Mouse (Mus musculus): ENCODE results near the gene Mutyh. TPM values are rescaled to one million over a fixed set of nuclear protein-coding genes. Genes with fewer than 3 reads are reported as not detected.

Gene Mutyh
- polyA plus RNA-seq, 1 experiment: 9.2 TPM

- no peak overlapping the region for H3K4me3 ChIP-seq (ENCODE audit: insufficient read depth, low read length)
- TF ChIP-seq POLR2A (IDR thresholded peaks at IDR 0.05; ENCODE audit: low read depth, low read length): no peak
- no peak for TF ChIP-seq CTCF (IDR thresholded peaks at IDR 0.05; ENCODE audit: borderline replicate concordance, insufficient read depth, low read length)
- H3K4me1 ChIP-seq (ENCODE audit: control insufficient read depth, insufficient read depth, low read length): no peaks in the 10 kb centered on the region
- no peak overlapping the region for H3K27ac ChIP-seq (ENCODE audit: insufficient read depth, low read length)
Measured at GRCm38 (mm10) chr4:116786587-116786986, 20.9 kb upstream of the Mutyh start.

DNA sequence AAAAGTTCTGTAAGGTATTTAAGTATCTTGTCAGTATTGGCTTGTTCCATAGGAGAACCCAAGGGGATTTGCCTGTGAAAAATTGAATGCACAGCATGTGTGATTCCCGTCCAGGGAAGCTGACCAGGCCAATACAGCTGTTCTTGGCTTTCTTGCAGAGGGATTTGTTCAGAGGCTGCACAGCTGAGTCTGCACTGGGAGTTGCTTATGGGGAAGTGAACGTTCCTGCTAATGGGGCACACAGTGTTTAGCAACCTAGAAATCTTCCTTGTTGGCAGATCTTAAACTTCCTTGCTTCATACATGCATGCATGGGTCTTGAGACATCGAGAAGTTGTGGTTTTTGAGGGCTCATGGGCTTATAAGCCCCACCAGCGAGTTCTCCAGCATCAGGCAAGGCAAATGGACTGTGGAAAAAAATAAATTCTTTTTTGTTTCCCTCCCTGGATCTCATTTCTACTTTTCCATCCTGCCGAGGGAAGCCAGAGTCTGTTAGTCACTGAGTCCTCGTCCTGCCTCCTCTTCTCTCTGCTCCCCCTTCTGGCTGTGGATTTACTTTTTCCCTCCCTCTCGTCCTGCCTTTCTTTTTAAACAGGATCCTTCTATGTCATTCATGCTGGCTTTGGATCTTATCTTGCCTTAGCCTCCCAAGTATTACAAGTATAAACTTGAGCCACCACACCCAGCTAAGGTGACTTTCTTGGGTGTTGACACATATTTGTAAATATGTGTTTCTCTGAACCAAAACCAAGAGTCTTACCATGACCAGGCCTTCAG is 19.4 kb upstream of the Mutyh start:
- Histone ChIP-seq H3K4me3 (ENCODE audit: insufficient read depth, low read length) (no peak overlapping the region), H3K27ac (ENCODE audit: insufficient read depth, low read length) (peak overlapping the region; percentile 34; the same call in 1 of the 2 replicates), H3K4me1 (ENCODE audit: control insufficient read depth, insufficient read depth, low read length) (no peaks in the 10 kb centered on the region)
- no peak for TF ChIP-seq CTCF (IDR thresholded peaks at IDR 0.05; ENCODE audit: borderline replicate concordance, insufficient read depth, low read length)
- TF ChIP-seq POLR2A (IDR thresholded peaks at IDR 0.05; ENCODE audit: low read depth, low read length): no peak

- peak overlapping the region; percentile 34 for H3K27ac ChIP-seq (ENCODE audit: insufficient read depth, low read length)
- no peaks in the 10 kb centered on the region for H3K4me1 ChIP-seq (ENCODE audit: control insufficient read depth, insufficient read depth, low read length)
- H3K4me3 ChIP-seq (ENCODE audit: insufficient read depth, low read length): no peak overlapping the region
- TF ChIP-seq CTCF (IDR thresholded peaks at IDR 0.05; ENCODE audit: borderline replicate concordance, insufficient read depth, low read length): peak; percentile 27; the same call in 1 of the 2 replicates
- no peak for TF ChIP-seq POLR2A (IDR thresholded peaks at IDR 0.05; ENCODE audit: low read depth, low read length)
Measured at GRCm38 (mm10) chr4:116788956-116789355, 18.6 kb upstream of the Mutyh start.

DNA sequence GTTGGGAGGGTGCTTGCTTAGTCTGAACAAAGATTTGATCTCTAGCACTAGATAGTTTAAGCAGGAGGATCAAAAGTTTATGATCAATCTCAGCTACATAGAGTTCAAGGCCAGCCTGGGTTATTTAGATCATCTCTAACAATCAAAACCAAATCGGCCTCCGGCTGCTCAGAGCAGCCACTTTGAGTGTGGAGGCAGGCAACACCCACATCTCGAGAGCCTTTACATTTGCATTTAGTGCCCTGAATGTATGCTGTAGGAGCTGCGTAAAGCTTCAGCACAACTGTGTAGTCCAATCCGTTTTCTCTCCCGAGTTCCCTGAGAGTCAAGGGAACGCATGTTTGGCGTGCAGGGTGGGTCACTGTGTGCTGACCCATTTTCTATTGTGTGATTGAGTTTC is 15.1 kb upstream of the Mutyh start:
- H3K27ac ChIP-seq (ENCODE audit: insufficient read depth, low read length): no peak overlapping the region
- H3K4me1 ChIP-seq (ENCODE audit: control insufficient read depth, insufficient read depth, low read length): no peaks in the 10 kb centered on the region
- no peak overlapping the region for H3K4me3 ChIP-seq (ENCODE audit: insufficient read depth, low read length)
- TF ChIP-seq CTCF (IDR thresholded peaks at IDR 0.05; ENCODE audit: borderline replicate concordance, insufficient read depth, low read length) (no peak), POLR2A (IDR thresholded peaks at IDR 0.05; ENCODE audit: low read depth, low read length) (no peak)

DNA sequence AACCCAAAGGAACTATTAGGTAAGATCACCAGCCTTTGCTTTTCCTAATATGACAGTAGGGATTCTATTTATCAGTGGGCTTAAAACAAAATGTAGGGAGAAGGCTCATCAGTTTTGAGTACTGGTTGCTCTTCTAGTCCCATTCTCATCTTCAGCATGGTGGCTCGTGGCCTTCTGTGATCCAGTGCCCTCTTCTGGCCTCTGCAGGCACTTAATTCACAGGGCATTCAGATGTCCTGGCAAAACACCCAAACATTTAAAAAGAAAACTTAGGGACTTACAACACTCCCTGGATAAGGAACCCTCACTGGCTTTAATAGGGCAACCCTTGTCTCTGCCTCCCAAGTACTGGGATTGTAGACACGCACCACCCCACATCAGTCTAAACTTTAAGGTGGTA is 13.2 kb upstream of the Mutyh start:
- no peak overlapping the region for H3K27ac ChIP-seq (ENCODE audit: insufficient read depth, low read length)
- TF ChIP-seq POLR2A (IDR thresholded peaks at IDR 0.05; ENCODE audit: low read depth, low read length): no peak
- peak; percentile 30; the same call in 1 of the 2 replicates for TF ChIP-seq CTCF (IDR thresholded peaks at IDR 0.05; ENCODE audit: borderline replicate concordance, insufficient read depth, low read length)

DNA sequence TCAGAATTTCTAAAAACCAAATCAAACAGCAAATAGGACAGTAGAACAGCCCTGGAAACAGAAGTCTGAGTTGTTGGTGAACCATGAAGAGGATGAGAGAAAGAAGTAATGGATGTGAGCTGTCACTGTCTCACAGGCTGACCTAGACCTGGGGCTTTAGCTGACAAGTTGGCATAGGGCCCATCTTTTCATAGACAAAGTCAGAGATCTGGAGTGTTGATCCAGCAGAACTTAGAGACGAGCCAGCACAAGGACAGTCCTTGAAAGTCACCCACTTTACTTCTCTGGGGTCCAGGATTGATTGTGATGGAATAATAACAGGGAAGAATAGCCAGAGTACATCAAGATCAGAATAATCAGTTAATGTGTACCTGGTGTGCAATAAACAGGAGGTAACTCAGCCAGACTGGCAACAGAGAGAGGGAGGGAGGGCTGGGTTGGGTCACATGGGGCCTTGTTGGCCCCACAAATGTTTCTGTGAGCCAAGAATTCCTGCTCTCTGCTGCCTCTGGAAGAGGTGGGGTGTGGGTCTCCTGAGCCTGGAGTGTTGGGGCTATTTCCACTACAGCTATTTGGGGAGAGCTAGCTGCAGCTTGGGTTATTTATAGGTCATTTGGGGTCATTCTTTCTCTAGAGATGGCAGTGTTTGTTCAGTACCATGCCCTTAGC is 10.9 kb upstream of the Mutyh start:
- H3K27ac ChIP-seq (ENCODE audit: insufficient read depth, low read length): no peak overlapping the region
- H3K4me3 ChIP-seq (ENCODE audit: insufficient read depth, low read length): no peak overlapping the region
- H3K4me1 ChIP-seq (ENCODE audit: control insufficient read depth, insufficient read depth, low read length): no peaks in the 10 kb centered on the region
- TF ChIP-seq CTCF (IDR thresholded peaks at IDR 0.05; ENCODE audit: borderline replicate concordance, insufficient read depth, low read length): no peak
- no peak for TF ChIP-seq POLR2A (IDR thresholded peaks at IDR 0.05; ENCODE audit: low read depth, low read length)

More for the DNA sequence above, 13.2 kb upstream of the Mutyh start:
- H3K4me1 ChIP-seq (ENCODE audit: control insufficient read depth, insufficient read depth, low read length): no peaks in the 10 kb centered on the region
- H3K4me3 ChIP-seq (ENCODE audit: insufficient read depth, low read length): no peak overlapping the region

DNA sequence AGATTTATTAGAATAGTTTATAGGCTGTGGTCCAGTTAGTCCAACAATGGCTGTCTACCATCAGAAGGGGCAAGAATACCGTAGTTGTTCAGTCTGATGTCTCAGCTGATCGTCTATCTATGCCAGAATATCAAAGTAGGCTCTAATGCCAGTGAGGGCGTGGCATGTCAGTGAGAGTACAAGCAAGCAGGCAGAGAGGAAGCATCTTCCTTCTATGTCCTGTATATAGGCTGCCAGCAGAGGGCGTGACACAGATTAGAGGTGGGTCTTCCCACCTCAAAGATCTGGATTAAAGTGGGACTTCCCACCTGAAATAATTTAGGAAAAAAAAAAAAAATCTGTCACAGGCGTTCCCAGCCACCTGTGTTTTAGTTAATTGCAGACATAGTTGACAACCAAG is 7.6 kb upstream of the Mutyh start:
- Histone ChIP-seq H3K4me3 (ENCODE audit: insufficient read depth, low read length) (no peak overlapping the region), H3K4me1 (ENCODE audit: control insufficient read depth, insufficient read depth, low read length) (no peaks in the 10 kb centered on the region), H3K27ac (ENCODE audit: insufficient read depth, low read length) (no peak overlapping the region)
- no peak for TF ChIP-seq POLR2A (IDR thresholded peaks at IDR 0.05; ENCODE audit: low read depth, low read length)
- 0 out of 2 replicates have a peak, but pooled peaks have one; percentile 13 for TF ChIP-seq CTCF (IDR thresholded peaks at IDR 0.05; ENCODE audit: borderline replicate concordance, insufficient read depth, low read length)

DNA sequence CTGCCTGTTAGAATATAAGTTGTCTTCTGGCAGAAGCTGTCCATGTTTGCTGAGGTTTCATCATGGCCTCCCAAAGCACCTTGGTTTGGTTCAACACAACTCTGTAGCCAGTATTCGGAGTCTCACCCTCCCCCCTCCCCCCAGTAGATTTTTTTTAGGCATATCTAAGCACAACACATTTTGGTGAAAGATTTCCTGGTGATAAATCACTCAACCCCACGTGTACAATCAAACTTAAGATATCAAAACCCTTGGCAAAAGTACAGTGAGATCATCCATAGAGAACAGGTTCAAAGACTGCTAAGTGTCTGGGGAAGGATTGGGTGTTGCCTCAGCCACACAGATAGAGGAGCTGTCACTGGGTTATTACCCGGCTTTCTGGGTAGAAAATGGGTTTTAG is 3.5 kb downstream of the Mutyh start:
- Histone ChIP-seq H3K4me3 (ENCODE audit: insufficient read depth, low read length) (no peak overlapping the region), H3K4me1 (ENCODE audit: control insufficient read depth, insufficient read depth, low read length) (peaks cover 8% of the 10 kb centered on the region), H3K27ac (ENCODE audit: insufficient read depth, low read length) (no peak overlapping the region)
- TF ChIP-seq POLR2A (IDR thresholded peaks at IDR 0.05; ENCODE audit: low read depth, low read length): no peak
- no peak for TF ChIP-seq CTCF (IDR thresholded peaks at IDR 0.05; ENCODE audit: borderline replicate concordance, insufficient read depth, low read length)

- TF ChIP-seq POLR2A (IDR thresholded peaks at IDR 0.05; ENCODE audit: low read depth, low read length) (no peak), CTCF (IDR thresholded peaks at IDR 0.05; ENCODE audit: borderline replicate concordance, insufficient read depth, low read length) (no peak)
- H3K27ac ChIP-seq (ENCODE audit: insufficient read depth, low read length): peak overlapping the region; percentile 2
Measured at GRCm38 (mm10) chr4:116815276-116815675, 7.8 kb downstream of the Mutyh start.

DNA sequence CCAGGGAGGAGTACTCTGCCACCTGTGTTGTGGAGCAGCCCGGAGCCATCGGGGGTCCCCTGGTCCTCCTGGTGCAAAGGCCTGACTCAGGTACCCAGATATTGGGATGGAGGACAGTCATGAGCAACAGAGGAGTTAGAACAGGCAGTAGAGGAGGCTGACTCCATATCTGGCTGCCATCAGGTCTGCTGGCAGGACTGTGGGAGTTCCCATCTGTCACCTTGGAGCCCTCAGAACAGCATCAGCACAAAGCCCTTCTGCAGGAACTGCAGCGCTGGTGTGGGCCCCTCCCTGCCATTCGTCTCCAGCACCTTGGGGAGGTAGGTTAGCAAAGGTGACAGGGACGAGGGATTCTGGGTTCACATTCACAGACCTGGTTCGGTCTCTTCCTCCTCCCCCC is 10.0 kb downstream of the Mutyh start:
- TF ChIP-seq POLR2A (IDR thresholded peaks at IDR 0.05; ENCODE audit: low read depth, low read length): no peak
- no peak for TF ChIP-seq CTCF (IDR thresholded peaks at IDR 0.05; ENCODE audit: borderline replicate concordance, insufficient read depth, low read length)
- Histone ChIP-seq H3K4me3 (ENCODE audit: insufficient read depth, low read length) (no peak overlapping the region), H3K4me1 (ENCODE audit: control insufficient read depth, insufficient read depth, low read length) (peaks cover 4% of the 10 kb centered on the region; the same call in 1 of the 2 replicates), H3K27ac (ENCODE audit: insufficient read depth, low read length) (no peak overlapping the region)

More at GRCm38 (mm10) chr4:116815276-116815675, 7.8 kb downstream of the Mutyh start:
- H3K4me3 ChIP-seq (ENCODE audit: insufficient read depth, low read length): no peak overlapping the region
- peaks cover 4% of the 10 kb centered on the region; the same call in 1 of the 2 replicates for H3K4me1 ChIP-seq (ENCODE audit: control insufficient read depth, insufficient read depth, low read length)
